23 mouse cellular contexts compared by ENCODE assay signal in the genomic region with DNA sequence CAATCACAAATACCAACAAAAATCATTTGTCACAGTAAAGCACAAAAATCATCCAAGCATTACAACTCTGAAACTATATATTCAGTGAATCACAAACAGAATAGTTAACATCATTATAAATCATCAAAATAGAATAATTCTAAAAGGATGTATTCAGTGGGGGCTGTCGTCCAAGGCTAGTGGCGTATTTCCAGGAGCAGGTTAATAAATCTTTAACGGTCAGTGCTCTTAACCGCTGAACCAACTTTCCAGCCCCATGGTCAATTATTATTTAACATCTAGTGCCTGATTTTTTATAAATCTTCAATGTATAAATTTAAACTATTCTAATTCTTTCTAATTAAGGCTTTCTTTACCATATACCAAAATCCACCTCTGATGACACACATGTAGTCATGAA. TPM values are rescaled to one million over a fixed set of nuclear protein-coding genes. Genes with fewer than 3 reads are reported as not detected.
A peak's percentile ranks its signal among the peaks of the same experiment; 100 is the strongest.
DNase-seq lines count a peak whose midpoint lies in the region; TF ChIP-seq lines count a peak whose summit lies in the region.
"Not testable (repeated sequence)": the region's sequence is repeated elsewhere in the genome, so short reads cannot be mapped to it uniquely, and the experiment has no call there.
"Had no signal": no experiment of that assay in that cellular context is flagged by ENCODE, and none has a peak within 500 bp of the region (broad histone marks: within the 10 kb centered on the region; RNA-seq: fewer than 3 reads in every experiment).

No protein-coding gene starts in this region.

- not testable (repeated sequence) for H3K79me2 ChIP-seq in liver, adult 2 months (ENCODE audit: control insufficient read depth, insufficient read depth, low read length)

- TF ChIP-seq POLR2A in liver, adult 2 months (IDR thresholded peaks at IDR 0.05; ENCODE audit: extremely low read depth, insufficient read depth, low read length) = not testable (repeated sequence)

- WGBS in liver, adult 2 months = 26% methylated on average over 4 of the region's 4 CpGs

- H3K4me3 ChIP-seq in liver, adult 2 months (ENCODE audit: insufficient read depth, low read depth, low read length) = not testable (repeated sequence)

- H3K27me3 ChIP-seq in liver, adult 2 months (ENCODE audit: control insufficient read depth, insufficient read depth, low read length) = not testable (repeated sequence)

- peak; percentile 7 for DNase-seq in heart, adult 11 months
- DNase-seq in kidney, adult 18-20 months = peak; percentile 25
- DNase-seq in kidney, adult 8-10 months = peak; percentile 52 to 66
- peak; percentile 34 for DNase-seq in kidney, postnatal 10 days
- peak; percentile 48 to 53 for DNase-seq in kidney, postnatal 25 days
- peak; percentile 19 for DNase-seq in liver, adult 2 months (ENCODE audit: extremely low read depth, low read depth, low spot score)

- not testable (repeated sequence) for H3K27ac ChIP-seq in liver, adult 2 months (replicated peaks; ENCODE audit: insufficient read depth, low read depth, low read length)

- not testable (repeated sequence) for H3K36me3 ChIP-seq in liver, adult 2 months (ENCODE audit: control insufficient read depth, insufficient read depth, low read length)

- TF ChIP-seq CTCF in liver, adult 2 months (IDR thresholded peaks at IDR 0.05; ENCODE audit: low read depth, low read length) = not testable (repeated sequence)

- H3K9ac ChIP-seq in liver, adult 2 months (ENCODE audit: low read depth, low read length) = not testable (repeated sequence)

- H3K4me1 ChIP-seq in liver, adult 2 months (ENCODE audit: control insufficient read depth, insufficient read depth, low read length) = not testable (repeated sequence)

RNA-seq across cellular contexts. Expression of a gene that starts 2.7 kb away (rescaled TPM):
- total RNA-seq in liver, adult 2 months (2014; rRNA removed) = not detected in 2 replicates
- polyA plus RNA-seq in liver, adult 2 months (2012; rRNA removed) = not detected in 2 replicates
- total RNA-seq: adrenal gland, adult 18-20 months; adrenal gland, adult 8-10 months; adrenal gland, postnatal 14 days; adrenal gland, postnatal 36 days; CH12.LX; G1E had no signal
- polyA plus RNA-seq: activated CD4-positive, CD25-positive, alpha-beta regulatory T cell, adult 4 months; CD4-positive, CD25-positive, alpha-beta regulatory T cell, adult 4 months; cerebellum, adult 2 months; cortical plate, adult 2 months; embryonic facial prominence, embryonic 10.5 days; embryonic facial prominence, embryonic 12.5 days; embryonic facial prominence, embryonic 14.5 days; forebrain, embryonic 11.5 days; forebrain, embryonic 13.5 days; forebrain, embryonic 15.5 days; G1E; Patski had no signal

RNA-seq across cellular contexts. Expression of a gene that starts 43.2 kb away (rescaled TPM):
- total RNA-seq in liver, adult 2 months (2014; rRNA removed) = 13.4 and 16.2 TPM in 2 replicates
- polyA plus RNA-seq in liver, adult 2 months (2012; rRNA removed) = 7.0 and 8.5 TPM in 2 replicates
- polyA plus RNA-seq: G1E had no signal

RNA-seq across cellular contexts. Expression of a gene that starts 44.4 kb away (rescaled TPM):
- not detected in 2 replicates for total RNA-seq in liver, adult 2 months (2014; rRNA removed)
- polyA plus RNA-seq in liver, adult 2 months (2012; rRNA removed) = not detected in 2 replicates
- total RNA-seq: adrenal gland, adult 18-20 months; adrenal gland, adult 8-10 months; adrenal gland, postnatal 14 days; adrenal gland, postnatal 36 days; CH12.LX; G1E had no signal
- polyA plus RNA-seq: activated CD4-positive, CD25-positive, alpha-beta regulatory T cell, adult 4 months; CD4-positive, CD25-positive, alpha-beta regulatory T cell, adult 4 months; cerebellum, adult 2 months; cortical plate, adult 2 months; embryonic facial prominence, embryonic 12.5 days; embryonic facial prominence, embryonic 14.5 days; forebrain, embryonic 11.5 days; forebrain, embryonic 13.5 days; forebrain, embryonic 15.5 days; G1E had no signal

Comparison
In these comparisons a context has a peak if more than half of its experiments do, and no peak if none do; other contexts are left out.
1. DNase-seq: peak in every context shown above with its lines; median percentile 59 in kidney, adult 8-10 months; 50 in kidney, postnatal 25 days; 34 in kidney, postnatal 10 days; 25 in kidney, adult 18-20 months; 19 in liver, adult 2 months; 7 in heart, adult 11 months.